Mouse (Mus musculus): ENCODE data around the gene Gpr18. TPM values are rescaled to one million over a fixed set of nuclear protein-coding genes. Genes with fewer than 3 reads are reported as not detected.

Gpr18 gene
- polyA plus RNA-seq (2015; fragmentation: Nextera tagmentation; extraction: Ambion mirVana) = 0.24 TPM in 1 of 2 replicates, not detected in the other

DNA sequence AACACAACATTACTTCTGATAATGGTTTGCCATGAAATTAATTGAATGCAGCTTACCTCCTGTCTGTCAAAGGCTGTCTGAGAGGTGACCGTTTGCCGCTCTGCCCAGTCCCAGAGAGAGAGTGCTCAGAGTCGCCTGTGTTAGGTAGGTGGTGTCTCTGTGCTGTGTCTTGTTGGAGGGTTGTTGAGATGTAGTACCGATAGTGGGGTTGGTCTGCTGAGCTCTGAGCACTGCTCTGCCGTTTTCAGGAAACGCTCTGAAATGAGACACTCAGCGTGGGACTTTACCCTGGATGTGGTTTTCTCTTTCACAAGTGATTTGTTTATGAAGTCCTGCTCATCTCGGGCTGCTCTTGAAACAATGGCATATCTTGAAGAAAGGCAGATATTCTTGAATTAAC, at the start of gene Gpr18:
TSS of gene Gpr18 (minus strand) at position 161 of the 400 bp plus-strand sequence.
- WGBS = 87% methylated on average over 8 of the region's 8 CpGs
- Histone ChIP-seq H3K36me3 (peaks cover 41% of the 10 kb centered on the region), H3K4me1 (replicated peaks) (0 out of 2 replicates have a peak, but pooled peaks cover 1% of the 10 kb centered on the region), H3K4me3 (replicated peaks) (no peak within 1 kb of the TSS), H3K4me2 (replicated peaks) (no peak within 1 kb of the TSS), H3K9ac (replicated peaks) (no peak within 1 kb of the TSS), H3K27ac (no peak within 1 kb of the TSS), H3K27me3 (no peaks in the 10 kb centered on the region), H3K9me3 (no peaks in the 10 kb centered on the region)
- no peak for ATAC-seq

DNA sequence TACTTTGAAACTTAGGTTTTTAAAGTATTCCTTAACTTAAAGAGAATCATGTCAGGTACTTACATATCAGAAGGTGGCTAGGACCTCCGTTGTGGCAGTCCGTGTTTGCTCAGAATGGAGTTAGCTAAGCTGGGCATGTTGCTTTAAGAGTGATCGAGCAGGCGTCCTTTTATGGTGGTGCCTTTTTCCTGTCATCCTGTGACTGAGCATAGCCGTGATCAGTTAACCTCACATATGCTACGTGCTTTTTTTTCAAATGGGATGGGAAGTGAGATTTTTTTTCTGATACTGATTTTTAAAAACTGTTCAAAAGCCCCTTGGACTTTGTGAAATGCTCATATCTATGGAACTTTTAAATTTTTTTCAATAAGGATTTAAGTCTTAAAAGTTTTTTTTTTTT, 49.4 kb upstream of the Gpr18 start, which contains the start of gene Gpr183:
TSS of gene Gpr183 (minus strand) at position 206 of the 400 bp plus-strand sequence.
- Histone ChIP-seq H3K27ac (no peak within 1 kb of the TSS), H3K4me3 (replicated peaks) (no peak within 1 kb of the TSS), H3K9ac (replicated peaks) (no peak within 1 kb of the TSS), H3K4me2 (replicated peaks) (no peak within 1 kb of the TSS), H3K27me3 (no peaks in the 10 kb centered on the region), H3K4me1 (replicated peaks) (0 out of 2 replicates have a peak, but pooled peaks cover 2% of the 10 kb centered on the region), H3K9me3 (no peaks in the 10 kb centered on the region), H3K36me3 (no peaks in the 10 kb centered on the region)
- no peak for ATAC-seq
- WGBS = 68% methylated on average over 6 of the region's 6 CpGs

DNA sequence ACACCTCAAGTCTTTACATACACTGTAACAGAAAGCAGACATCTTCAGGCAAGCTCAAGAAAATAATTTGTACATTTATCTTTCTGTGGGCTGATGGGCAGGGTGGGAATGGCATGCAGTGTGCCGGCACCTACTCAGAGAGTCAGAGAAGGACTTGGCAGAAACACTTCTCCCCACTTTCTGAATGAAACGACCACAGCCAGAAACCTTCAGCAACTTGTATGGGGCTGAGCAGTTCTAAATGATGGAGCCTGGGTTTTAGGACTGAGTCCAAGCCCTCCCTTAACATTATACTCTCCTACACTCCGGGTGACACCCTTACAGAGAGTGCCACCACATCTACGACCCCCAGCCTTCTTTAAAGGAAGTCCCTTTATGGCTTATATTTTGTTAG, 48.4 kb upstream of the Gpr18 start:
- H3K36me3 ChIP-seq = no peaks in the 10 kb centered on the region
- no peak overlapping the region for H3K4me2 ChIP-seq (replicated peaks)
- 0 out of 2 replicates have a peak, but pooled peaks cover 2% of the 10 kb centered on the region for H3K4me1 ChIP-seq (replicated peaks)
- H3K27ac ChIP-seq = no peak overlapping the region
- no peaks in the 10 kb centered on the region for H3K9me3 ChIP-seq
- no peaks in the 10 kb centered on the region for H3K27me3 ChIP-seq
- WGBS = 82% methylated on average over 4 of the region's 4 CpGs
- ATAC-seq = no peak
- H3K4me3 ChIP-seq (replicated peaks) = no peak overlapping the region
- H3K9ac ChIP-seq (replicated peaks) = no peak overlapping the region

DNA sequence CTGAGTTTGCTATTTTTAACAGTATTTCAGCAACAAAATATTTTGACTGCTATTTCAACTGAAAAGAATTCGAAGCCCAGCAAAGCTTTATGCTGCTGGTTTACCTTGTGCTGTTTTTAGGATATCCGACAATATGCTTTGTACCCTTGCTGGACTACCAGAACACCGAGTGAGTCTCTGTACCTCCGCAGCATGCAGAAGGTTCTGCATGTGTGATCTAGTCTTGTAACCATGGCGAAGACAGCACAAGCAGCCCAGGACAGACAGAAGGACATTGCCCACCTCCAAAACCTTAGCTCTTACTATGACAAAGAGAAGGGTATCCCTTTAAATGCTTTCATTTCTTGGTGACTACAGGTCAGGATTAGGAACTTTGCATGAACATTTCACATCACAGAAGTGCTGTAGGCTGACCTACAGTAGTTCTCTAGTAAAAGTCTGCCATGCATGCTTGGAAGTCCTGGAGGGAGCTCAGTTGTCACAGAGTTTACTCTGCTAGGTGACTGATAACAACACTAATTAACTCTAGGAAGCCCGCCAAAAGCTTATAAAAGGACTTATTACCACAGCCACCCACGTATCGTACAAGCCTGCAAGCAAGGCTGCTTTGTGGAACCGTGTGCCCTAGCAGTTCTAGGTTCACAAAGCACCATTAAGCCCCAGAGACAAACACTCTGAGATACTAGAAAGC, 47.8 kb upstream of the Gpr18 start:
- Histone ChIP-seq H3K4me3 (replicated peaks) (no peak overlapping the region), H3K9ac (replicated peaks) (no peak overlapping the region), H3K27me3 (no peaks in the 10 kb centered on the region), H3K4me2 (replicated peaks) (no peak overlapping the region), H3K9me3 (no peaks in the 10 kb centered on the region), H3K4me1 (replicated peaks) (0 out of 2 replicates have a peak, but pooled peaks cover 2% of the 10 kb centered on the region), H3K27ac (no peak overlapping the region), H3K36me3 (no peaks in the 10 kb centered on the region)
- 83% methylated on average over 9 of the region's 9 CpGs for WGBS
- no peak for ATAC-seq

DNA sequence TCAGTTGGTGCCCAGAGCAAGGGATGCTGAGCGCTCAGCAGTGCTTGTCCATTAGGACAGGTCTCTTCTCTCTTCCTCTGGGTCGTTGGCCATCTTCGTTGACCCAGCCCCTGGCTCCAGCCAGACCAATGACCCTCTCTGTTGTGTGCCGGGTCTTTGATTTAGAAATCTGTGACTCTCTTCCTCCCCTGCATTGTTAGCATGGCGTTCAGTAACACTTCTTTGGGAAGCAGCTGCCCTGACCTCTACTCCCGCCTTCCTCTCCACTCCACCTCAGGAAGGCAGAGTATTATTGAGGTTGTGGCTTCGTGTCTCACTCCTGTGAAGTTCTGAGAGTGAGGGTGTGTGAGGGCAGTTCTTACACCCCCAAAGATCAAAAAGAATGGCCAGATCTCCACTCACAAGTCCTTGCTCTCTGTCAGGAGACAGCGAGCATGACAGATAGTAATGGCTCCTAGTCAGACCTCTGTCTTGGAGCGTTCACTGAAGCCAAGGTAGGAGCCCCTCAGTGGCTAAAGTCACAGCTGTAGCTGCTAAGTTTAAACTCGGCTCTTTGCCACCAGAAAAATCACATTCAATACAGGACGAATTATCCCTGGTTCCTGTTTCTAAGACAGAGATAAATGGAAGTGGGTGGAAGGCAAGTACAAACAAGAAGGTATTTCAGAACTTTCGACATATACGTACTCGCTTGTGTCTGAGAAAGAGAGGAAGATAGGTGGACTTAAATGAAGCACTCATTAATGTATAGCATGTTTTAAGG, 46.7 kb upstream of the Gpr18 start:
- Histone ChIP-seq H3K9me3 (no peaks in the 10 kb centered on the region), H3K27ac (no peak overlapping the region), H3K4me3 (replicated peaks) (no peak overlapping the region), H3K4me2 (replicated peaks) (no peak overlapping the region), H3K9ac (replicated peaks) (no peak overlapping the region), H3K27me3 (no peaks in the 10 kb centered on the region), H3K4me1 (replicated peaks) (no peaks in the 10 kb centered on the region), H3K36me3 (no peaks in the 10 kb centered on the region)
- WGBS = 81% methylated on average over 14 of the region's 14 CpGs
- ATAC-seq = no peak

DNA sequence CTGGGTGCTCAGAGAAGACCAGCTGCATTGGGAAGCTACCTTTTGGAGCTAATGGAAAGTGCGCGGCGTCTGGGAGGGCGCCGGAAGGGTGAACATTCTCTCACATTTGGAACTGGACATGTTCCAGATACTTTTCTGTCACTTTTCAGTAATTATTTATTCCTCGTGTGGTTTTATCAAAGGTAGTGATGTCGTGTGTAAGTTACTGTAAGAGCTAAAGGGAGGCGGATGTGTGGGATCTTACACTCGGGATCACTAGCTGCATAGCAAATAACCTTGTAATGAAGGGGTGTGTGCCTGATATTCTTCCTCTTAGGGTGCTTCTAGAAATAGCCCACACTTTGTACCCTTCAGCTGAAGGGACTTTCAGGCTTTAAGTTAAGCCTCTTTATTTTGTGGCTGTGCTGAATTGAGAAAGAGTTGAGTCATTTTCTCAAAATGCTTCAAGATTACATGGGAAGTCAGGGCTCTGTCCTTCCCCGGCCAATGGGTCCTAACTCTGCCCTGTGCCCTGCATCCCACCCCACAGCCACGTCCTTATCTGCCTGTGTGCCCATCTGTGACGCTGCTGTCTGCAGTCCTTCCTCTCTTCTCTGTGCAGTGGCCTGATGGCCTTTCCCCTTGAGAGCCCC, 46.0 kb upstream of the Gpr18 start:
- H3K27ac ChIP-seq = no peak overlapping the region
- no peak overlapping the region for H3K4me2 ChIP-seq (replicated peaks)
- H3K27me3 ChIP-seq = no peaks in the 10 kb centered on the region
- H3K9ac ChIP-seq (replicated peaks) = no peak overlapping the region
- 88% methylated on average over 12 of the region's 12 CpGs for WGBS
- H3K4me1 ChIP-seq (replicated peaks) = no peaks in the 10 kb centered on the region
- ATAC-seq = no peak
- no peak overlapping the region for H3K4me3 ChIP-seq (replicated peaks)
- H3K36me3 ChIP-seq = no peaks in the 10 kb centered on the region
- no peaks in the 10 kb centered on the region for H3K9me3 ChIP-seq

DNA sequence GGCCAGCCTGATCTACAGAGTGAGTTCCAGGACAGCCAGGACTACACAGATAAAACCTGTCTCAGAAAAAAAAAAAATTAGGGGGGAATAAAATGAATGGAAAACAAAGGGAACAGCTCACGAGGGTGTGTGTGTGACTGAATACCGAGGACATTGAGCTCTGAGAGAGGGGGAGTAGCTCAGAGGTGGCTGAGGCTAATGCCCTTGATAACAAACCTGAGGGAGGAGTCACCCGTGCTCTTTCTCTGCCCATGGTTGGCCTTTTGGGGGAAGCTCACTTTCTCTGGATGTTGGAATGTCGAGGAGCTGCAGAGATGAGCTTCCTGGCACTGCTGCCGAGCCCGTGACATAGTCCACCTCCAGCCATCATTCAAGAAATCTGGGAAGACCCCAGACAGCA, 45.4 kb upstream of the Gpr18 start:
- H3K9ac ChIP-seq (replicated peaks) = no peak overlapping the region
- H3K9me3 ChIP-seq = no peaks in the 10 kb centered on the region
- H3K4me1 ChIP-seq (replicated peaks) = no peaks in the 10 kb centered on the region
- no peak overlapping the region for H3K4me3 ChIP-seq (replicated peaks)
- no peaks in the 10 kb centered on the region for H3K27me3 ChIP-seq
- no peak overlapping the region for H3K4me2 ChIP-seq (replicated peaks)
- 0 out of 2 replicates have a peak, but pooled peaks have one; percentile 6 for ATAC-seq
- 76% methylated on average over 6 of the region's 6 CpGs for WGBS
- H3K36me3 ChIP-seq = no peaks in the 10 kb centered on the region
- H3K27ac ChIP-seq = no peak overlapping the region

DNA sequence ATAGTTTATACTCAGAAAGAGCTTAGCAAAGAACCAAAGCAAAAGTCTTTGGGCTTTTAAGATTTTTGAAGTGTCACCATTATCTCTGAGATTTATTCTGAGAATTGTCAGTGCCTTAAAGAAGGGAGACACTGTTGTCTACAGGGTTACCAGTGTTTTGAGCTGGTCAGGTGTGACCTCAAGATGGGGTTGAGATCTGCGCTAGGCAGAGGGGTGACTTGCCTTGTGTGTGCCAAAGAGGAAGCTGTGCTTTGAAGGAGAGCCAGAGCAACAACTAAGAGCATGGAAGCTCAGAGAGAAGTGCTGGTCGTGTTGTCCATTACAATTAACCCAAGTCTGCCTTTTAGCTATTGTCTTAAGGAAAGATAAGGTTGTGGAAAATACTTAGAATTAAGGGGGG, 45.0 kb upstream of the Gpr18 start:
- H3K36me3 ChIP-seq = no peaks in the 10 kb centered on the region
- H3K27me3 ChIP-seq = no peaks in the 10 kb centered on the region
- H3K9me3 ChIP-seq = no peaks in the 10 kb centered on the region
- WGBS = 80% methylated on average over 2 of the region's 2 CpGs
- H3K4me3 ChIP-seq (replicated peaks) = no peak overlapping the region
- ATAC-seq = no peak
- H3K9ac ChIP-seq (replicated peaks) = no peak overlapping the region
- H3K4me2 ChIP-seq (replicated peaks) = no peak overlapping the region
- no peaks in the 10 kb centered on the region for H3K4me1 ChIP-seq (replicated peaks)
- H3K27ac ChIP-seq = no peak overlapping the region

DNA sequence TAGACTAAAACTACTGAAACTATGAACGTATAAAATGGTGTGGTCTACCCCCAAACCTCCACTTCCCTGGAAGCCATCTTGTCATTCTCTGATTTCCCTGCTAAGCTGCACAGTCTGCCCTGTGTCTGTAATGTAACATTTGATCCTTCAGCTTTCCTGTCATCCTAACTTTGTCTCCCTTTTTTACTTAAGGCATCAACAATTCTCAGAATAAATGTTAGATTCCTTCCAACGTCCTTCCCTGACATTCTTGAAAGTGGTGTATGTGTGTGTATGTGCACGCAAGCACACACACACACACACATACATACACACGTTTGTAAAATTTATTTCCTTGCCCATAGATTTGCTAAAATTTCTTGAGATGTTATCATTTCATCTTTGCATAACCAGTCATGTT, 44.5 kb upstream of the Gpr18 start:
- 90% methylated on average over 4 of the region's 4 CpGs for WGBS
- Histone ChIP-seq H3K9me3 (no peaks in the 10 kb centered on the region), H3K27me3 (no peaks in the 10 kb centered on the region)

DNA sequence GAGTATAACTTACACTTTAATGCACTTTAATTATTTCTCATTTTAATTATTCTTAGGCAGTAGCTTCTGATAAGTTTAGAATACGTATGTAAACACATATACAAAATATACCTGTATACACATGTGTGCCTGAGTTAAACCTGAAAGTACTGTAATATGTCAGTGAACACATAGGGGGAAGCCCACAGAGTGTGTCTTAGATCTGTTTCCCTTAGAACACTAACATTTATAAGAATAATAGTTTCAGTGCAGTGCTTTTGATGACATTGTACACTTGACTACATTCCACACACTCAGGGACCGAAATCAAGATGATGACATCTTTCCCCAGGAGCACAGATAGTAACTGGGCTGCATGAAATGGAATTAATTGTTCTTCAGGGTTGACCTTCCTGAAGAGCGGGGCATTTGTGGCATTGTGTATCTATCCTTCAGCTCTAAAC, 44.0 kb upstream of the Gpr18 start:
- Histone ChIP-seq H3K36me3 (0 out of 2 replicates have a peak, but pooled peaks cover 2% of the 10 kb centered on the region), H3K4me3 (replicated peaks) (no peak overlapping the region), H3K27me3 (no peaks in the 10 kb centered on the region), H3K27ac (no peak overlapping the region), H3K4me1 (replicated peaks) (no peaks in the 10 kb centered on the region), H3K9ac (replicated peaks) (no peak overlapping the region), H3K9me3 (no peaks in the 10 kb centered on the region), H3K4me2 (replicated peaks) (no peak overlapping the region)
- 91% methylated on average over 3 of the region's 3 CpGs for WGBS
- ATAC-seq = no peak

More for the DNA sequence above, 44.5 kb upstream of the Gpr18 start:
- Histone ChIP-seq H3K36me3 (no peaks in the 10 kb centered on the region), H3K9ac (replicated peaks) (no peak overlapping the region), H3K27ac (no peak overlapping the region), H3K4me2 (replicated peaks) (no peak overlapping the region), H3K4me1 (replicated peaks) (no peaks in the 10 kb centered on the region), H3K4me3 (replicated peaks) (no peak overlapping the region)
- no peak for ATAC-seq

DNA sequence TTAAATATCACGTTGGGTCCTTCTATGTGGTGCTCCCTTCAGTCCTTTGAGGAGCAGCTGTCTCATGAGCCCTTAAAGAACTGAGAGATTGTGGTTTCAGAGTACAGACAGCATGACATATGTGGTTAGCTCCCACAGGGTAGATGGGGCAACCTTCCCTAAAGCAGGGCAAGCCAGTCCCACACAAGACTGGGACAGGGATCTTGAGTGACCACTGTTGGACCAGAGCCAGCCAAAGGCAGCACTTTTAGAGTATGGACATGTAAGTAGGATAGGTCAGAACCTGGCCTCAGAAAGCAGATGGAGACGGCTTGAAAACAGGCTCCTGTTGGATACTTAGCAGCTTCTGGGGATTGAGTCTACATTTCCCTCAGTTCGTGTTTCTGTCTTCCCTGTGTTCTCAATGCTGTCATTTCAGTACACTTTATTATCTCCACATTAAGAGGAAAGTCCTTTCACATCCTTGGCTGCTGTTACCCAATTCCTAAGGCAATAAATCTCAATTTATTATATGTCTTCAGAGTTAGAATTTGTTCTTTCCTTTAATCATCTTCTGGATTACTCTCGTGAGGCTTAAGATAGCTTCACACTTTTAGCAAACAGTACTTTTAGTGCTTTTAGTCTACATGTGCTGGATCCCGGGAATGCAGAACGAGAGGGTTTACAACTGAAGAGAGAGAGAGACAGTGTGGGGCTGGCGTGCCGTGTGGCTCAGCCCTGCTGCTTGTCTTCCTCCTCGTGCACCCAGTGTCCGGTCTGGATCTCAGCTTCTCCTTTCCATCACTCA, 43.4 kb upstream of the Gpr18 start:
- ATAC-seq = no peak
- 93% methylated on average over 10 of the region's 10 CpGs for WGBS

More for the DNA sequence above, 43.4 kb upstream of the Gpr18 start:
- no peaks in the 10 kb centered on the region for H3K9me3 ChIP-seq
- no peaks in the 10 kb centered on the region for H3K27me3 ChIP-seq
- no peak overlapping the region for H3K4me2 ChIP-seq (replicated peaks)
- H3K36me3 ChIP-seq = peaks cover 7% of the 10 kb centered on the region; the same call in 1 of the 2 replicates
- H3K9ac ChIP-seq (replicated peaks) = no peak overlapping the region
- no peaks in the 10 kb centered on the region for H3K4me1 ChIP-seq (replicated peaks)
- no peak overlapping the region for H3K27ac ChIP-seq
- H3K4me3 ChIP-seq (replicated peaks) = no peak overlapping the region
